Mouse (Mus musculus) thymus, adult 2 months (tissue): ENCODE data around the gene Acadvl. TPM values are rescaled to one million over a fixed set of nuclear protein-coding genes. Genes with fewer than 3 reads are reported as not detected.
"Not testable (repeated sequence)": the region's sequence is repeated elsewhere in the genome, so short reads cannot be mapped to it uniquely, and the experiment has no call there.

ENCODE experiments used
- DNase-seq: peaks from one replicate; pipeline ENCODE4 v3.0.0; 2021
- H3K27ac ChIP-seq: fragments of 200-500 bp; 2 replicates; pipeline ENCODE4 v1.5.1; 2012; ENCODE audit warnings: low read length, control low read depth; ENCODE audit not compliant: control insufficient read depth, insufficient read depth
- H3K27me3 ChIP-seq: fragments of 200-500 bp; 2 replicates; pipeline ENCODE4 v1.6.1; 2012; ENCODE audit warnings: mild to moderate bottlenecking, low read length, moderate library complexity, mixed read lengths; ENCODE audit not compliant: control insufficient read depth, insufficient read depth
- H3K36me3 ChIP-seq: fragments of 200-500 bp; 2 replicates; pipeline ENCODE4 v1.6.1; 2012; ENCODE audit warnings: mild to moderate bottlenecking, low read length, moderate library complexity; ENCODE audit not compliant: control insufficient read depth, insufficient read depth
- H3K4me1 ChIP-seq: fragments of 200-500 bp; replicated peaks from 2 replicates; pipeline ENCODE4 v1.6.1; 2012; ENCODE audit warnings: low read length; ENCODE audit not compliant: control insufficient read depth, insufficient read depth
- H3K4me3 ChIP-seq: fragments of 200-500 bp; 2 replicates; pipeline ENCODE4 v1.5.1; 2012; ENCODE audit warnings: mild to moderate bottlenecking, low read length, control low read depth, moderate library complexity; ENCODE audit not compliant: control insufficient read depth, insufficient read depth
- CTCF ChIP-seq: fragments of 200-500 bp; IDR thresholded peaks from 2 replicates; pipeline ENCODE4 v1.5.1; 2012; ENCODE audit warnings: mild to moderate bottlenecking, control low read depth, low read length, moderate library complexity, borderline replicate concordance; ENCODE audit not compliant: control insufficient read depth, poor library complexity, insufficient read depth; ENCODE audit errors: extremely low read depth
- POLR2A ChIP-seq: fragments of 200-500 bp; IDR thresholded peaks from 2 replicates; pipeline ENCODE4 v1.6.1; 2012; ENCODE audit warnings: mild to moderate bottlenecking, low read length, control low read depth, moderate library complexity; ENCODE audit not compliant: control insufficient read depth, poor library complexity, insufficient read depth; ENCODE audit errors: extremely low read depth
- WGBS: fragments of 180-500 bp; shearing (Covaris S2); methylation state at CpG from one replicate; pipeline ENCODE4 v1.1.7; 2018; 5-methylcytosine and 5-hydroxymethylcytosine counted together
- polyA plus RNA-seq: library from polyadenylated mRNA; depleted of rRNA; stranded (reverse); fragments of >200 nt; gene quantifications from 2 replicates; pipeline ENCODE4 v1.2.3, GENCODE M21; 2012

Acadvl gene
- polyA plus RNA-seq, 1 experiment: 110 TPM

- peaks cover 48% of the 10 kb centered on the region for H3K4me1 ChIP-seq
- WGBS: 9% methylated on average over 2 of the region's 2 CpGs
- TF ChIP-seq CTCF (no peak), POLR2A (0 out of 2 replicates have a peak, but pooled peaks have one; percentile 39)
- H3K4me3 ChIP-seq: peak overlapping the region; percentile 37
- peak overlapping the region; percentile 84 for H3K27ac ChIP-seq
- H3K36me3 ChIP-seq: no peaks in the 10 kb centered on the region
- H3K27me3 ChIP-seq: no peaks in the 10 kb centered on the region
- no peak for DNase-seq
Observed at GRCm38 (mm10) chr11:70019495-70020021, 4.3 kb upstream of the Acadvl start.

GRCm38 (mm10) chr11:70018131-70018990 is 3.1 kb upstream of the Acadvl start:
- TF ChIP-seq CTCF (no peak), POLR2A (no peak)
- no peaks in the 10 kb centered on the region for H3K36me3 ChIP-seq
- H3K4me1 ChIP-seq: peaks cover 48% of the 10 kb centered on the region
- peak; percentile 58 for DNase-seq
- peak overlapping the region; percentile 55 for H3K4me3 ChIP-seq
- H3K27me3 ChIP-seq: no peaks in the 10 kb centered on the region
- 1% methylated on average over 25 of the region's 25 CpGs for WGBS
- H3K27ac ChIP-seq: peak overlapping the region; percentile 84

- Histone ChIP-seq H3K4me1 (peaks cover 48% of the 10 kb centered on the region), H3K27me3 (no peaks in the 10 kb centered on the region), H3K27ac (0 out of 2 replicates have a peak overlapping the region, but pooled peaks have one; percentile 49), H3K4me3 (no peak overlapping the region), H3K36me3 (no peaks in the 10 kb centered on the region)
- WGBS: 78% methylated on average over 7 of the region's 7 CpGs
- TF ChIP-seq POLR2A: no peak
- no peak for DNase-seq
Observed at GRCm38 (mm10) chr11:70017199-70017767, 2.1 kb upstream of the Acadvl start.

- H3K36me3 ChIP-seq: peaks cover 4% of the 10 kb centered on the region; the same call in 1 of the 2 replicates
- H3K4me1 ChIP-seq: peaks cover 46% of the 10 kb centered on the region
- no peak for DNase-seq
- peak within 1 kb of the TSS; percentile 49; the same call in 1 of the 2 replicates for H3K27ac ChIP-seq
- no peak within 1 kb of the TSS for H3K4me3 ChIP-seq
- no peak for TF ChIP-seq POLR2A
- no peaks in the 10 kb centered on the region for H3K27me3 ChIP-seq
- 94% methylated on average over 3 of the region's 3 CpGs for WGBS
Observed at GRCm38 (mm10) chr11:70016669-70017068, 1.5 kb upstream of the Acadvl start, which contains the start of gene Dlg4. Dlg4 (plus strand) TSS chr11:70016942.

- H3K27ac ChIP-seq, DNase-seq, H3K36me3 ChIP-seq, H3K4me3 ChIP-seq, H3K27me3 ChIP-seq: not testable (repeated sequence)
- WGBS: 90% methylated on average over 2 of the region's 2 CpGs
- peaks cover 41% of the 10 kb centered on the region for H3K4me1 ChIP-seq
Observed at GRCm38 (mm10) chr11:70016177-70016576, 966 bp upstream of the Acadvl start.

GRCm38 (mm10) chr11:70015677-70016076 is 466 bp upstream of the Acadvl start:
- DNase-seq: no peak
- no peak for TF ChIP-seq CTCF
- TF ChIP-seq POLR2A: no peak
- Histone ChIP-seq H3K27ac (no peak overlapping the region), H3K27me3 (no peaks in the 10 kb centered on the region), H3K36me3 (peaks cover 9% of the 10 kb centered on the region; the same call in 1 of the 2 replicates), H3K4me1 (peaks cover 37% of the 10 kb centered on the region), H3K4me3 (no peak overlapping the region)
- WGBS: 80% methylated on average over 6 of the region's 6 CpGs

- Histone ChIP-seq H3K27ac (no peak overlapping the region), H3K4me3 (no peak overlapping the region), H3K36me3 (peaks cover 25% of the 10 kb centered on the region), H3K4me1 (peaks cover 22% of the 10 kb centered on the region), H3K27me3 (no peaks in the 10 kb centered on the region)
- WGBS: 83% methylated on average over 5 of the region's 5 CpGs
- TF ChIP-seq CTCF (no peak), POLR2A (no peak)
- DNase-seq: no peak
Observed at GRCm38 (mm10) chr11:70014051-70014450, 1.2 kb downstream of the Acadvl start.
